Mouse (Mus musculus) embryonic facial prominence, embryonic 12.5 days (tissue): ENCODE data around the gene Tacc2. TPM values are rescaled to one million over a fixed set of nuclear protein-coding genes. Genes with fewer than 3 reads are reported as not detected.

Experiments
- ATAC-seq: fragments of 200-750 bp; cut with Nextera tagmentation; 2 replicates; pipeline ENCODE4 v1.8.0; 2017; ENCODE audit not compliant: insufficient number of reproducible peaks, insufficient read depth, low FRiP score, low TSS enrichment
- H3K27ac ChIP-seq: fragments of 300-500 bp; sonication (generic); 2 replicates; pipeline ENCODE4 v1.5.1; 2016; ENCODE audit warnings: mild to moderate bottlenecking
- H3K27me3 ChIP-seq: fragments of 300-500 bp; sonication (generic); 2 replicates; pipeline ENCODE4 v1.6.1; 2016; ENCODE audit warnings: mild to moderate bottlenecking, moderate library complexity
- H3K36me3 ChIP-seq: fragments of 300-500 bp; sonication (generic); 2 replicates; pipeline ENCODE4 v1.6.1; 2016; ENCODE audit warnings: mild to moderate bottlenecking
- H3K4me1 ChIP-seq: fragments of 300-500 bp; sonication (generic); 2 replicates; pipeline ENCODE4 v1.6.1; 2016
- H3K4me2 ChIP-seq: fragments of 300-500 bp; sonication (generic); replicated peaks from 2 replicates; pipeline ENCODE4 v1.6.1; 2016; ENCODE audit warnings: mild to moderate bottlenecking, moderate library complexity
- H3K4me3 ChIP-seq: fragments of 300-500 bp; sonication (generic); 2 replicates; pipeline ENCODE4 v1.5.1; 2016; ENCODE audit warnings: mild to moderate bottlenecking
- H3K9ac ChIP-seq: fragments of 300-500 bp; sonication (generic); 2 replicates; pipeline ENCODE4 v1.6.1; 2016; ENCODE audit warnings: mild to moderate bottlenecking, moderate library complexity
- H3K9me3 ChIP-seq: fragments of 300-500 bp; sonication (generic); 2 replicates; pipeline ENCODE4 v1.6.1; 2016; ENCODE audit warnings: mild to moderate bottlenecking, moderate library complexity
- WGBS: fragments of 180-500 bp; shearing (Covaris S2); methylation state at CpG from one replicate; pipeline ENCODE4 v1.1.7; 2016; 5-methylcytosine and 5-hydroxymethylcytosine counted together
- polyA plus RNA-seq: library from polyadenylated mRNA; unstranded; fragments of >200 nt; fragmentation: Nextera tagmentation; extraction: Ambion mirVana; gene quantifications from 2 replicates; pipeline ENCODE4 v1.2.1, GENCODE M21; 2016

Gene Tacc2
- polyA plus RNA-seq, 1 experiment from 2014 or later = 53.2 TPM

- H3K36me3 ChIP-seq = peaks cover 20% of the 10 kb centered on the region
- WGBS = 79% methylated on average over 6 of the region's 6 CpGs
- H3K4me3 ChIP-seq = no peak overlapping the region
- H3K27me3 ChIP-seq = no peaks in the 10 kb centered on the region
- H3K27ac ChIP-seq = no peak overlapping the region
- no peak for ATAC-seq
- peaks cover 12% of the 10 kb centered on the region for H3K4me1 ChIP-seq
- H3K4me2 ChIP-seq = no peak overlapping the region
- H3K9me3 ChIP-seq = no peaks in the 10 kb centered on the region
- H3K9ac ChIP-seq = no peak overlapping the region
These were observed 136.1 kb downstream of the Tacc2 start for GRCm38 (mm10) chr7:130713319-130713718.

DNA sequence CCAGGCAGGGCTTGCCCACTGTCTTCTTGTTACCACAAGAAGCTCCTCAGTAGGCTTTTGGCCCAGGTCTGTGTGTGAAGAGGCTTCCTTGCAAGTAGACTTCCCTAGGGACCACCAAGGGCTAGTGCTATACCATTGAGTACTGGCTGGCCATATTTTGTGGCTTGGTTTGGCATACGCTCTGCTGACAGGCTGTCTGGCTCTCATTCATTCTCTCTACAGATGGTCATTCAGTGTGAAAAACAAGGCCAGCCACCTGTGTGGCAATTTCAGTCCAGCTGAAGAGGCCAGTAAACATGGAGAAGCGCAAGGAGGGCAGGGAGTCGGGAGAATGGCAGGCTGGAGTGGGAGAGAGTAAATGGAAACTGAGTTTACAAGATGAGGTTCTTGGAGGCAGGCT, 138.2 kb downstream of the Tacc2 start:
- H3K4me3 ChIP-seq = no peak overlapping the region
- H3K9me3 ChIP-seq = no peaks in the 10 kb centered on the region
- WGBS = 95% methylated on average over 3 of the region's 3 CpGs
- no peaks in the 10 kb centered on the region for H3K27me3 ChIP-seq
- peaks cover 30% of the 10 kb centered on the region for H3K36me3 ChIP-seq
- H3K9ac ChIP-seq = no peak overlapping the region
- peaks cover 12% of the 10 kb centered on the region for H3K4me1 ChIP-seq
- H3K4me2 ChIP-seq = no peak overlapping the region
- no peak overlapping the region for H3K27ac ChIP-seq
- ATAC-seq = no peak

GRCm38 (mm10) chr7:130716341-130716740, 139.1 kb downstream of the Tacc2 start:
- no peaks in the 10 kb centered on the region for H3K9me3 ChIP-seq
- no peak overlapping the region for H3K4me2 ChIP-seq
- no peak overlapping the region for H3K9ac ChIP-seq
- H3K4me1 ChIP-seq = peaks cover 16% of the 10 kb centered on the region
- no peak overlapping the region for H3K27ac ChIP-seq
- no peak overlapping the region for H3K4me3 ChIP-seq
- H3K36me3 ChIP-seq = peaks cover 36% of the 10 kb centered on the region
- no peaks in the 10 kb centered on the region for H3K27me3 ChIP-seq
- 93% methylated on average over 4 of the region's 4 CpGs for WGBS
- no peak for ATAC-seq

GRCm38 (mm10) chr7:130716989-130717388, 139.8 kb downstream of the Tacc2 start:
- Histone ChIP-seq H3K36me3 (peaks cover 39% of the 10 kb centered on the region), H3K4me1 (peaks cover 16% of the 10 kb centered on the region), H3K27ac (no peak overlapping the region), H3K27me3 (no peaks in the 10 kb centered on the region), H3K9ac (no peak overlapping the region), H3K4me2 (no peak overlapping the region), H3K9me3 (no peaks in the 10 kb centered on the region), H3K4me3 (no peak overlapping the region)
- ATAC-seq = no peak
- WGBS = 93% methylated on average over 6 of the region's 6 CpGs

DNA sequence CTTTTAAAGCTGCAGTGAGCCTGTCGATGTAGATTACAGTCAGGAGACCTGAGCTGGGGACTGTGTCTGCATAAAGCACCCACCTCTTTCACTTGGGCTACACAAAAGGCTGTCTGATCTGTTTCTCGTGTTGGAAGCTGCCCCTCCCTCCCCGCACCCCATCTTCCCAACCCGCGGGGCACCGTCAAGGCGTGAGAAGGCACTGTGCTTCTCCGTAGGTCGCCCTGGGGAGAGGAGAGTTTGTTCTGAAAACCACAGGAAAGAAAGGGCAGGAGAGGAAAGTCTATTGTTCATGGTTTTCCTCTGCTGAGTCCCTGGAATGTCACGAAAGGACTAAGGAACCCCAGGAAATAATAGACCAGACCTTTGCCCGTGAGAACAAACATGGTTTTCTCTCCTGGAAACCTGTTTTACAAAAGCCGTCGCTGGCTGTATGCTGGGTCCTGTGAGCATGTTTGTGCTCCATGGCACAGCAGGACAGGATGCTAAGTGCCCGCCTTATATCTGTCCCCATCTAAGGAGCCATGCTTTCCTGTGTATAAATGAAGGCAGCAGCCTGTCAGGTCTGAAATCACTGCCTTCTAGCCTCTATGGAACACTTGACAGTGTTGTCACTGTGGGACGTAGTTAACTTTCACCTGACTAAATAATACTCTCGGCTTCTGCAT, 142.8 kb downstream of the Tacc2 start:
- Histone ChIP-seq H3K27me3 (no peaks in the 10 kb centered on the region), H3K27ac (peak overlapping the region; percentile 61), H3K4me3 (no peak overlapping the region), H3K36me3 (peaks cover 48% of the 10 kb centered on the region), H3K4me2 (no peak overlapping the region), H3K9me3 (no peaks in the 10 kb centered on the region), H3K9ac (no peak overlapping the region), H3K4me1 (peaks cover 16% of the 10 kb centered on the region)
- 19% methylated on average over 16 of the region's 16 CpGs for WGBS
- ATAC-seq = no peak

DNA sequence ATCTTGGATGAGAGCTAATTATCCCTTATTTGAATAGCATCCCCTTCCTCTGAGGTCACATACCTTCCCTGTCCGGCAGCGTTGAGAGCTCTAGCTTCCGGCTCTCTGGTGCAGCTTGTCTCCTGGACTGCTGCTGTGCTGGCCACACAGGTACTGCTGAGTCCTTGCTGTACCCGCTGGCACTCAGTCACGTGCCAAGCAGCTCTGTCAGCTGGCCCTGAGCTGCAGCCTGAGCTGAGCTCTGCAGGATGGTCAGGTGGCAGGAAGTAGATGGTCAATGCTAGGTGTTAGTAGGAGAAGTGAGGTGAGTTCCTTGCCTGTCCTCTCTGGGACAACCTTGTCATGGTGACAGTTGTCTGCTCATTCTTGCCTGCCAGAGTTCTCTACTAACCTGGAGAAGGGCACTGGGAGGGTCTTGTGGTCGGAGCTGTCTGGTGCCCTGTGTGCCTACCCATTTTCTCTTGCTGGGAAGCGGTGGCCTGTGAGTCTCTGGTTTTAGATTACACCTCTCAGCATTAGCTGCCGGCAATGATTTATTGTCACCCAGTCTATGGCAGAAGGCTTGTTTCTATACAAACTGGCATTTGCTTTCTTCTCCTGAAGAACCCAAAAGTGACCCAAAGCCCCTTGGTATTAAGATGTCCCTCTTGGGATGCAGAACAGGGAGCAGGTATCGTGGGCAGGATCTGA, 143.6 kb downstream of the Tacc2 start:
- Histone ChIP-seq H3K4me3 (no peak overlapping the region), H3K4me1 (peaks cover 16% of the 10 kb centered on the region), H3K9ac (no peak overlapping the region), H3K36me3 (peaks cover 55% of the 10 kb centered on the region), H3K9me3 (no peaks in the 10 kb centered on the region), H3K4me2 (no peak overlapping the region), H3K27me3 (no peaks in the 10 kb centered on the region), H3K27ac (peak overlapping the region; percentile 61; the same call in 1 of the 2 replicates)
- no peak for ATAC-seq
- 58% methylated on average over 9 of the region's 9 CpGs for WGBS

- H3K9me3 ChIP-seq = no peaks in the 10 kb centered on the region
- no peak overlapping the region for H3K4me3 ChIP-seq
- no peak overlapping the region for H3K4me2 ChIP-seq
- H3K27me3 ChIP-seq = no peaks in the 10 kb centered on the region
- H3K27ac ChIP-seq = no peak overlapping the region
- 74% methylated on average over 3 of the region's 3 CpGs for WGBS
- H3K36me3 ChIP-seq = peaks cover 41% of the 10 kb centered on the region
- peaks cover 10% of the 10 kb centered on the region for H3K4me1 ChIP-seq
- no peak overlapping the region for H3K9ac ChIP-seq
- ATAC-seq = no peak
These were observed 148.9 kb downstream of the Tacc2 start for GRCm38 (mm10) chr7:130726185-130726584.

- no peak overlapping the region for H3K4me3 ChIP-seq
- peaks cover 39% of the 10 kb centered on the region for H3K36me3 ChIP-seq
- WGBS = 53% methylated on average over 8 of the region's 8 CpGs
- no peak overlapping the region for H3K27ac ChIP-seq
- H3K9ac ChIP-seq = no peak overlapping the region
- no peaks in the 10 kb centered on the region for H3K27me3 ChIP-seq
- H3K9me3 ChIP-seq = no peaks in the 10 kb centered on the region
- no peak for ATAC-seq
- peaks cover 10% of the 10 kb centered on the region for H3K4me1 ChIP-seq
- H3K4me2 ChIP-seq = no peak overlapping the region
These were observed 149.6 kb downstream of the Tacc2 start for GRCm38 (mm10) chr7:130726724-130727422.

DNA sequence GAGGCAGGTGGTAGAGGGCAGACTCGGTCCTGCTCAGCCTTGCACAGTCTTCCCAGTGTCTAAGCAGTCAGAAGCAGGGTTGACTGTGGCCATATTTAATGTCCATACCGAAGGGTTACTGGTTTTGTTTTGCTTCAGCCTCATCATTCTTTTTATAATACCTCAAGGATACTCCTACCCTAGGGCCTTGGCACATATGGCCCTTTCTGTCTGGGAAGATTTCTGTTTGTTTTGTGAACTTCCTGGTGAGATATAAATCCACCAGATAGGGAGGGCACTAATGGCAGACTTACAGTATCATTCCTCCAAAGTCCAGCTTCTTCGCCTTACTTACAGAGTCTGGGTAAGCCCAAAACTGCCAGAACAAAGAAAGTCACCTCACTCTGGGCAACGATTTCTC, 150.3 kb downstream of the Tacc2 start:
- 97% methylated on average over 4 of the region's 4 CpGs for WGBS
- no peak overlapping the region for H3K9ac ChIP-seq
- peaks cover 10% of the 10 kb centered on the region for H3K4me1 ChIP-seq
- ATAC-seq = no peak
- peaks cover 41% of the 10 kb centered on the region for H3K36me3 ChIP-seq
- H3K27me3 ChIP-seq = no peaks in the 10 kb centered on the region
- no peaks in the 10 kb centered on the region for H3K9me3 ChIP-seq
- no peak overlapping the region for H3K27ac ChIP-seq
- H3K4me3 ChIP-seq = no peak overlapping the region
- no peak overlapping the region for H3K4me2 ChIP-seq

GRCm38 (mm10) chr7:130731792-130732191, 154.6 kb downstream of the Tacc2 start:
- Histone ChIP-seq H3K4me3 (no peak overlapping the region), H3K9ac (no peak overlapping the region), H3K36me3 (peaks cover 53% of the 10 kb centered on the region), H3K27me3 (no peaks in the 10 kb centered on the region), H3K4me2 (no peak overlapping the region), H3K4me1 (peaks cover 4% of the 10 kb centered on the region), H3K27ac (no peak overlapping the region), H3K9me3 (no peaks in the 10 kb centered on the region)
- no peak for ATAC-seq
- WGBS = 66% methylated on average over 7 of the region's 7 CpGs

GRCm38 (mm10) chr7:130732908-130733307, 155.7 kb downstream of the Tacc2 start:
- no peak for ATAC-seq
- Histone ChIP-seq H3K4me2 (no peak overlapping the region), H3K9ac (no peak overlapping the region), H3K4me1 (no peaks in the 10 kb centered on the region), H3K27ac (no peak overlapping the region), H3K27me3 (no peaks in the 10 kb centered on the region), H3K4me3 (no peak overlapping the region), H3K9me3 (no peaks in the 10 kb centered on the region), H3K36me3 (peaks cover 62% of the 10 kb centered on the region)
- WGBS = 60% methylated on average over 6 of the region's 6 CpGs

DNA sequence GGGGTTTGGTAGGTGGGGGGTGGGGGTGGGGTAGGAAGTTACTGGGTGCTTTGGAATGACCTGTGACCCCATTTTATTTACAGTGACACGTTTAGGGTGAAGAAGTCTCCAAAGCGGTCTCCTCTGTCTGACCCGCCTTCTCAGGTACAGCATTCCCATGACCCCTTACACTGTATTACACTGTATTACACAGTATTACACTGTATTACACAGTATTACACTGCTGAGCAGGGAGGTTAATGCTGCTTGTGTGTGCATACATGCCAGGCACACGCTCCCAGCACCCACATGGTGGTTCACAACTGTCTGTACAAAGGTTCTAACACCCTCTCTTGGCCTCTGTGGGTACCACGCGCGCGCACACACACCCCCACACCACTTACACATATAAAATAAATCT, 156.2 kb downstream of the Tacc2 start:
- WGBS = 93% methylated on average over 8 of the region's 8 CpGs
- no peaks in the 10 kb centered on the region for H3K4me1 ChIP-seq
- peaks cover 62% of the 10 kb centered on the region for H3K36me3 ChIP-seq
- H3K9me3 ChIP-seq = no peaks in the 10 kb centered on the region
- no peak for ATAC-seq
- no peak overlapping the region for H3K27ac ChIP-seq
- no peak overlapping the region for H3K4me2 ChIP-seq
- no peak overlapping the region for H3K4me3 ChIP-seq
- H3K27me3 ChIP-seq = no peaks in the 10 kb centered on the region
- no peak overlapping the region for H3K9ac ChIP-seq
